Mouse (Mus musculus): ENCODE measurements around the gene Myh4. TPM values are rescaled to one million over a fixed set of nuclear protein-coding genes. Genes with fewer than 3 reads are reported as not detected.

Gene Myh4
- polyA plus RNA-seq, 1 experiment from 2014 or later: not detected

DNA sequence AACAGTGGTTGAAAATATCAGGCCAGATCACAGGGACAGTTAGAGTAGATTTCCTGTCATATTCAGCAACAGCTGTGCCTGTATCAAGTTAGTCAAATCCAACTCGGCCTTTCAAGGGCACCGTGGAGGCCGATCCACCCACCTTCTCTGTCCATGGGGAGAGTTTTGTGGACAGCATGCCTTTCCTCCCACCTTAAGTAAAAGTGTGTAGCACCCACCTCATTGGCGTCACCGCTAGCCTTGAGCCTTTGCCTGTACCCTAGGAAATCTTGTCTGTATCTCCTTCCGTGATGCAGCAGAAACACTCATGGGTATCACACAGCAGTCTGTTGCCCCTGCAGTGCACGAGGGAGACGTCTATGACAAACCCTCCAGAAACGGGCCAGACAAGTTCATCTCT is 1.0 kb upstream of the Myh4 start:
- no peaks in the 10 kb centered on the region for H3K36me3 ChIP-seq
- no peaks in the 10 kb centered on the region for H3K9me3 ChIP-seq
- H3K27ac ChIP-seq: no peak overlapping the region
- H3K4me1 ChIP-seq (replicated peaks): no peaks in the 10 kb centered on the region
- H3K9ac ChIP-seq: no peak overlapping the region
- no peak overlapping the region for H3K4me3 ChIP-seq
- H3K27me3 ChIP-seq: no peaks in the 10 kb centered on the region
- no peak for ATAC-seq (ENCODE audit: low FRiP score)
- H3K4me2 ChIP-seq: no peak overlapping the region
- 92% methylated on average over 9 of the region's 9 CpGs for WGBS

DNA sequence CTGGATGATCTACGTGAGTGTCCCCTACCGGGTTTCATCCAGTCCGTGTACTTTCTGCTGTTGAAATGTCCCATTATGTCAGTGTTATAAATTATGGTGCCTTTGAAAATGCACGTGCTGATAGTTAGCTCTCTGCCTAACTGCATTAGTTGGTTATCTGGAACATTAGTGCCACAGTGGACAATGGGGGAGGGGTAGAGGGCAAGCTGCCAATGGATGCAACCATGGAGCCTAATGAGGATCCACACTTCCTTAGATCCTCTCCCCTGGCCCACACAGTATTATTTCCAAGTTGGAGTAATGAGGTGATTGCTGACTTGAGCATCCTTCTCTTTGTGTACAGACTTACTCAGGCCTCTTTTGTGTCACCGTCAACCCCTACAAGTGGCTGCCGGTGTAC is 3.2 kb downstream of the Myh4 start:
- no peaks in the 10 kb centered on the region for H3K36me3 ChIP-seq
- H3K4me3 ChIP-seq: no peak overlapping the region
- H3K9me3 ChIP-seq: no peaks in the 10 kb centered on the region
- no peak overlapping the region for H3K4me2 ChIP-seq
- H3K4me1 ChIP-seq (replicated peaks): no peaks in the 10 kb centered on the region
- no peak overlapping the region for H3K27ac ChIP-seq
- H3K27me3 ChIP-seq: no peaks in the 10 kb centered on the region
- no peak overlapping the region for H3K9ac ChIP-seq
- ATAC-seq (ENCODE audit: low FRiP score): no peak
- 89% methylated on average over 6 of the region's 6 CpGs for WGBS

DNA sequence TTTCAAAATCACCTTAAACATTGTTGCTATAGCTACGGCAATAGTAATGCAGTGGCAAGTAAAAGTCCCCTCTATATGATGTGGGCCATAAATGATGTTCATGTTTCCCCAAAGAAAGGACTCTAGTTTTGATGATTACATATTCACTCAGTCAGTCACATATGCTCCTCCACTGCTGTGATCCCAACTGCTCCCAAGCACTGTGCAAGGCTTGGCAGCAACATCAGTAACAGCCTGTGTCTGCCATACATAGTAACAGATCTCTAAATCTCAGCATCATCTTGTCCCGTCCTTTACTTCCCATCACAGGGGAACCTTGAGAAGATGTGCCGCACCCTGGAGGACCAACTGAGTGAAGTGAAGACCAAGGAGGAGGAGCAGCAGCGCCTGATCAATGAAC is 15.9 kb downstream of the Myh4 start:
- Histone ChIP-seq H3K4me2 (no peak overlapping the region), H3K4me3 (no peak overlapping the region), H3K27ac (no peak overlapping the region), H3K4me1 (replicated peaks) (no peaks in the 10 kb centered on the region), H3K27me3 (no peaks in the 10 kb centered on the region; the same call in 1 of the 2 replicates), H3K36me3 (no peaks in the 10 kb centered on the region), H3K9ac (no peak overlapping the region), H3K9me3 (no peaks in the 10 kb centered on the region)
- 93% methylated on average over 4 of the region's 4 CpGs for WGBS
- no peak for ATAC-seq (ENCODE audit: low FRiP score)

DNA sequence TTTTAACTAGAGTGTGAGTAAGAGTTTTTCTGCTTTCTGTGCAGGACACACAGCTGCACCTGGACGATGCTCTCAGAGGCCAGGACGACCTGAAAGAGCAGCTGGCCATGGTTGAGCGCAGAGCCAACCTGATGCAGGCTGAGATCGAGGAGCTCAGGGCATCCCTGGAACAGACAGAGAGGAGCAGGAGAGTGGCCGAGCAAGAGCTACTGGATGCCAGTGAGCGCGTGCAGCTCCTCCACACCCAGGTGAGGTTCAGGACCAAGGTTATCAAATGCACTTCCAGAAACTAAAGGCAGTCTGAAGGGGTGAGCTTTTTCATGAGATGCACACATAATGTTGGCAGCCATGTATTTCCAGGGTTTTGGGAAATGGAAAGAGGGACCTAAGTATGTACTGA is 19.2 kb downstream of the Myh4 start:
- H3K4me1 ChIP-seq (replicated peaks): no peaks in the 10 kb centered on the region
- H3K36me3 ChIP-seq: no peaks in the 10 kb centered on the region
- H3K9me3 ChIP-seq: no peaks in the 10 kb centered on the region
- no peak overlapping the region for H3K4me2 ChIP-seq
- no peak for ATAC-seq (ENCODE audit: low FRiP score)
- H3K4me3 ChIP-seq: no peak overlapping the region
- no peaks in the 10 kb centered on the region; the same call in 1 of the 2 replicates for H3K27me3 ChIP-seq
- H3K9ac ChIP-seq: no peak overlapping the region
- H3K27ac ChIP-seq: no peak overlapping the region
- 90% methylated on average over 7 of the region's 7 CpGs for WGBS

DNA sequence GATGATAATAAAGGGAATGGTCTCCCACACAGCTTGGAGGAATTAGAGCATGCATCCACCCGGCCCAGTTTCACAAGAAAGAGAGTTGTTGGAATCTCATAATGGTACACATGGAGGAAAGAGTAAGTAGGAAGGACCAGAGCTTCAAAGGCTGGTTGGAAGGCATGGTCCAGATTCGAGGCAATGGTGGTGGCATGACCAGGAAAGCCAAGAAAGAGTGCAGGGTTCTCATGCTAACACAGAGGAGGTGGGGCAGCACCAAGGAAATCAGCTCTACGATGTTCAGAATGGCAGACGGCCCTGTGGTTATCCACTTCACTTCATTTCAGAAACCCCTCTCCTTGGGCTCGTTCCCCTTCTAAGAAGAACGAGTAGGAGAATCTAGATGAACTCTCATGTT is 23.1 kb downstream of the Myh4 start:
- Histone ChIP-seq H3K4me1 (replicated peaks) (no peaks in the 10 kb centered on the region), H3K4me3 (no peak overlapping the region), H3K36me3 (no peaks in the 10 kb centered on the region), H3K27me3 (no peaks in the 10 kb centered on the region), H3K4me2 (no peak overlapping the region), H3K9me3 (no peaks in the 10 kb centered on the region), H3K27ac (no peak overlapping the region), H3K9ac (no peak overlapping the region)
- no peak for ATAC-seq (ENCODE audit: low FRiP score)
- 87% methylated on average over 6 of the region's 6 CpGs for WGBS

DNA sequence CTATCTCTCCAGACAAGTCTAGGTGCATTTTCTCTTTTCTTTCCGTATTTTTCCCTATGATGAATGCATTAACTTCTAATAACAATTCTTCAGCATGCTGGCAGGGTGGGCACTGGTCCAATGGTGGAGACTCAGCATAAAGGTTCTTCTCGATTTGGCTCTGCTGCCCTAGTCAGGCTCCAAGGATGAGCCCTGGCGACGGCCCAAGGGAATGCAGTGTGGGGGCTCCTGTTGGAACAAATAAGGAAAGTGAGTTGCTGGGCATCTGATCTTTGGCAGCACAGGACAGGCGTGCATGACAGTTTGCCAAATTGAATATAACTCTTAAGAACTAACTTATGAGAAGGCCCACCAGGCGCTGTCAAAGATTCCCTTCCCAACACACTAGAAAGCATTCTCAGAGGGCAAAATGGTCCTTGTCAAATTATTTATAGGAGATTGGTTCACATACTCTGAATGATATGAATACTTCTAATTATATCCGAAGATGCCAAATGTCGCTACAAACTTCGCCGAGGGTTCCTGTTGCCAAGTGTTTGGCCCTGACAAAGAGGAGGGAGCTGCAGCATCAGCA is 38.9 kb downstream of the Myh4 start, which contains the start of gene Myh8:
TSS of gene Myh8 (plus strand) at position 524 of the 574 bp plus-strand sequence.
- no peaks in the 10 kb centered on the region for H3K9me3 ChIP-seq
- 74% methylated on average over 10 of the region's 10 CpGs for WGBS
- ATAC-seq (ENCODE audit: low FRiP score): no peak
- H3K27ac ChIP-seq: no peak within 1 kb of the TSS
- no peaks in the 10 kb centered on the region; the same call in 1 of the 2 replicates for H3K4me1 ChIP-seq (replicated peaks)
- H3K9ac ChIP-seq: no peak within 1 kb of the TSS
- no peaks in the 10 kb centered on the region for H3K36me3 ChIP-seq
- H3K27me3 ChIP-seq: no peaks in the 10 kb centered on the region
- no peak within 1 kb of the TSS for H3K4me2 ChIP-seq
- no peak within 1 kb of the TSS for H3K4me3 ChIP-seq

DNA sequence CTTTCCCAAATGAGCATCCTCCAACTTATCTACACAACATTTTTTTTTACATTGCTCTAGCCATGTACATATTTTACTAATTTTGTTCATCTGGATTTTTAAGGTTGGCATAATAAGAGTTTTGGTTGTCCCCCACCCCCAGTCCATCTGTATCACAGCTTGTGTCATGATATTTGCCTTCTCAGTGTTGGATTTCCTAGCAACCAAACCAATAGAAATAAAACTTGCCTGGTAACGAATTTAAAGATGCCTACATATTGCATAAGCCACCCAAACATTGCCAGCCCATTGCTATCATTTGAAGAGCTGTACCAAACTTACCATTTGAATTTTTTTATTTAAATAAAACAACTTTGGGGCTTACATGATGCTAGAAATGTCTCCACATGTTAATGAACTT is 55.6 kb downstream of the Myh4 start:
- Histone ChIP-seq H3K9me3 (no peaks in the 10 kb centered on the region), H3K4me1 (replicated peaks) (no peaks in the 10 kb centered on the region), H3K4me2 (no peak overlapping the region), H3K9ac (no peak overlapping the region), H3K27me3 (no peaks in the 10 kb centered on the region), H3K4me3 (no peak overlapping the region), H3K27ac (no peak overlapping the region), H3K36me3 (no peaks in the 10 kb centered on the region)
- ATAC-seq (ENCODE audit: low FRiP score): no peak
- WGBS: 85% methylated on average over 1 of the region's 1 CpGs

Other genes starting within 250 kb of the Myh4 start
- gene Tmem220, start 212.9 kb upstream of the Myh4 start, polyA plus RNA-seq (2015; fragmentation: Nextera tagmentation; extraction: Ambion mirVana): 0.93 and 1.0 TPM in 2 replicates
- 34.5 and 35.2 TPM in 2 replicates for gene Adprm, start 185.4 kb upstream of the Myh4 start, polyA plus RNA-seq (2015; fragmentation: Nextera tagmentation; extraction: Ambion mirVana)
- gene Sco1, start 185.4 kb upstream of the Myh4 start, polyA plus RNA-seq (2015; fragmentation: Nextera tagmentation; extraction: Ambion mirVana): 13.1 and 14.1 TPM in 2 replicates
- 0.89 and 1.8 TPM in 2 replicates for gene Myh3, start 159.7 kb upstream of the Myh4 start, polyA plus RNA-seq (2015; fragmentation: Nextera tagmentation; extraction: Ambion mirVana)
- gene Myh2, start 67.0 kb upstream of the Myh4 start, polyA plus RNA-seq (2015; fragmentation: Nextera tagmentation; extraction: Ambion mirVana): 0.16 and 0.25 TPM in 2 replicates
- 0.14 TPM in 1 of 2 replicates, not detected in the other for gene Myh1, start 38.0 kb upstream of the Myh4 start, polyA plus RNA-seq (2015; fragmentation: Nextera tagmentation; extraction: Ambion mirVana)
- gene Myh8, start 39.1 kb downstream of the Myh4 start, polyA plus RNA-seq (2015; fragmentation: Nextera tagmentation; extraction: Ambion mirVana): 0.84 and 2.5 TPM in 2 replicates
- gene Myh13, start 83.6 kb downstream of the Myh4 start, polyA plus RNA-seq (2015; fragmentation: Nextera tagmentation; extraction: Ambion mirVana): 0.04 and 0.57 TPM in 2 replicates
- gene Gas7, start 217.4 kb downstream of the Myh4 start, polyA plus RNA-seq (2015; fragmentation: Nextera tagmentation; extraction: Ambion mirVana): 11.0 and 11.3 TPM in 2 replicates